10 mouse cellular contexts compared by ENCODE assay signal in genomic region chr7:66135644-66136043, GRCm38 (mm10). TPM values are rescaled to one million over a fixed set of nuclear protein-coding genes. Genes with fewer than 3 reads are reported as not detected.
DNase-seq lines count a peak whose midpoint lies in the region; ATAC-seq and TF ChIP-seq lines count a peak whose summit lies in the region.
"Had no signal": no experiment of that assay in that cellular context is flagged by ENCODE, and none has a peak within 500 bp of the region (broad histone marks: within the 10 kb centered on the region; RNA-seq: fewer than 3 reads in every experiment).

No protein-coding gene starts in this region.

- H3K9me3 ChIP-seq in midbrain, embryonic 13.5 days = no peaks in the 10 kb centered on the region
- no peaks in the 10 kb centered on the region for H3K9me3 ChIP-seq in midbrain, embryonic 16.5 days (replicated peaks; ENCODE audit: control insufficient read depth, low read length, poor library complexity, severe bottlenecking)
- H3K9me3 ChIP-seq in intestine, postnatal 0 days (ENCODE audit: control insufficient read depth) = no peaks in the 10 kb centered on the region
- no peaks in the 10 kb centered on the region for H3K9me3 ChIP-seq in stomach, embryonic 15.5 days

- ATAC-seq in midbrain, embryonic 13.5 days = no peak
- ATAC-seq in midbrain, embryonic 16.5 days = no peak
- ATAC-seq in intestine, postnatal 0 days = peak; percentile 32; the same call in 1 of the 2 replicates
- ATAC-seq in stomach, embryonic 15.5 days (ENCODE audit: insufficient read depth, low FRiP score, low read depth) = no peak

- no peaks in the 10 kb centered on the region for H3K27me3 ChIP-seq in midbrain, embryonic 13.5 days
- no peaks in the 10 kb centered on the region for H3K27me3 ChIP-seq in midbrain, embryonic 16.5 days (ENCODE audit: control insufficient read depth, insufficient read depth, low read depth, low read length)
- no peaks in the 10 kb centered on the region for H3K27me3 ChIP-seq in intestine, postnatal 0 days (replicated peaks; ENCODE audit: control insufficient read depth, insufficient read depth, low read length)
- H3K27me3 ChIP-seq in stomach, embryonic 15.5 days (replicated peaks) = no peaks in the 10 kb centered on the region

- intact Hi-C loops in gastrocnemius, adult 2 months (cut with DNase I) = no loop called here

- H3K27ac ChIP-seq in gastrocnemius, adult 2 months = peak overlapping the region; percentile 70
- H3K27ac ChIP-seq in midbrain, embryonic 13.5 days = peak overlapping the region; percentile 59
- no peak overlapping the region for H3K27ac ChIP-seq in midbrain, embryonic 16.5 days (ENCODE audit: low read length)
- H3K27ac ChIP-seq in intestine, postnatal 0 days (ENCODE audit: low read depth, low read length) = peak overlapping the region; percentile 80
- peak overlapping the region; percentile 33 for H3K27ac ChIP-seq in stomach, embryonic 15.5 days

- H3K36me3 ChIP-seq in midbrain, embryonic 13.5 days = peaks cover 10% of the 10 kb centered on the region; the same call in 1 of the 2 replicates
- 0 out of 2 replicates have a peak, but pooled peaks cover 3% of the 10 kb centered on the region for H3K36me3 ChIP-seq in midbrain, embryonic 16.5 days (ENCODE audit: control insufficient read depth, insufficient read depth, low read length)
- H3K36me3 ChIP-seq in intestine, postnatal 0 days (ENCODE audit: control insufficient read depth, insufficient read depth) = no peaks in the 10 kb centered on the region
- no peaks in the 10 kb centered on the region for H3K36me3 ChIP-seq in stomach, embryonic 15.5 days

- H3K9ac ChIP-seq in midbrain, embryonic 13.5 days (replicated peaks) = no peak overlapping the region
- no peak overlapping the region for H3K9ac ChIP-seq in midbrain, embryonic 16.5 days (ENCODE audit: low read depth, low read length)
- H3K9ac ChIP-seq in intestine, postnatal 0 days (ENCODE audit: low read depth, low read length) = no peak overlapping the region
- H3K9ac ChIP-seq in stomach, embryonic 15.5 days = no peak overlapping the region

- WGBS in midbrain, embryonic 13.5 days = 91% methylated on average over 3 of the region's 3 CpGs
- WGBS in midbrain, embryonic 16.5 days = 72% methylated on average over 3 of the region's 3 CpGs
- WGBS in intestine, postnatal 0 days = 70% methylated on average over 3 of the region's 3 CpGs
- 85% methylated on average over 3 of the region's 3 CpGs for WGBS in stomach, embryonic 15.5 days

- no peak overlapping the region for H3K4me2 ChIP-seq in midbrain, embryonic 13.5 days (replicated peaks)
- no peak overlapping the region for H3K4me2 ChIP-seq in midbrain, embryonic 16.5 days (ENCODE audit: low read length)
- no peak overlapping the region for H3K4me2 ChIP-seq in intestine, postnatal 0 days (replicated peaks; ENCODE audit: low read depth)
- no peak overlapping the region for H3K4me2 ChIP-seq in stomach, embryonic 15.5 days

- H3K4me1 ChIP-seq in midbrain, embryonic 13.5 days (replicated peaks) = peaks cover 52% of the 10 kb centered on the region
- H3K4me1 ChIP-seq in midbrain, embryonic 16.5 days (ENCODE audit: control insufficient read depth, insufficient read depth, low read length) = peaks cover 25% of the 10 kb centered on the region
- H3K4me1 ChIP-seq in intestine, postnatal 0 days (replicated peaks; ENCODE audit: control insufficient read depth, insufficient read depth, low read length) = peaks cover 11% of the 10 kb centered on the region
- H3K4me1 ChIP-seq in stomach, embryonic 15.5 days = peaks cover 14% of the 10 kb centered on the region; the same call in 1 of the 2 replicates

- DNase-seq in gastrocnemius, adult 2 months = no peak
- no peak for DNase-seq in gastrocnemius, postnatal 25 days
- DNase-seq in adrenal gland, adult 18-20 months (ENCODE audit: low spot score in 2 of 2) = no peak
- no peak for DNase-seq in adrenal gland, postnatal 4 days (ENCODE audit: low spot score in 2 of 2)
- DNase-seq: gastrocnemius, postnatal 14 days; thymus, adult 18-20 months had no signal

- no peak overlapping the region for H3K4me3 ChIP-seq in gastrocnemius, adult 2 months
- no peak overlapping the region for H3K4me3 ChIP-seq in midbrain, embryonic 13.5 days (replicated peaks)
- H3K4me3 ChIP-seq in midbrain, embryonic 16.5 days (ENCODE audit: low read depth, low read length) = no peak overlapping the region
- no peak overlapping the region for H3K4me3 ChIP-seq in intestine, postnatal 0 days (ENCODE audit: low read depth, low read length)
- no peak overlapping the region for H3K4me3 ChIP-seq in stomach, embryonic 15.5 days (replicated peaks)

- TF ChIP-seq CTCF in gastrocnemius, adult 2 months (IDR thresholded peaks at IDR 0.05) = no peak
- no peak for TF ChIP-seq CTCF in intestine, postnatal 0 days (IDR thresholded peaks at IDR 0.05; ENCODE audit: low read depth)

RNA-seq across cellular contexts. Expression of gene Chsy1, which starts 26.3 kb away (rescaled TPM):
- 1 to 10 TPM; 4.1 to 4.2 TPM for total RNA-seq in gastrocnemius, adult 2 months (2021)
- total RNA-seq in gastrocnemius, postnatal 25 days (2021) = 1 to 10 TPM; 3.4 to 3.8 TPM
- 11.1 and 11.8 TPM in 2 replicates for polyA plus RNA-seq in midbrain, embryonic 13.5 days (2015; fragmentation: Nextera tagmentation; extraction: Ambion mirVana)
- 8.8 and 9.9 TPM in 2 replicates for polyA plus RNA-seq in midbrain, embryonic 16.5 days (2015; fragmentation: Nextera tagmentation; extraction: Ambion mirVana)
- polyA plus RNA-seq in intestine, postnatal 0 days (2015; fragmentation: Nextera tagmentation; extraction: Ambion mirVana) = 4.4 and 4.6 TPM in 2 replicates
- 12.5 and 14.0 TPM in 2 replicates for polyA plus RNA-seq in stomach, embryonic 15.5 days (2015; fragmentation: Nextera tagmentation; extraction: Ambion mirVana)
- total RNA-seq in adrenal gland, adult 18-20 months (2021) = 10 to 100 TPM; 15.1 to 17.4 TPM
- total RNA-seq in adrenal gland, postnatal 4 days (2021) = 10 to 100 TPM; 27.8 to 29.5 TPM

RNA-seq across cellular contexts. Expression of gene Selenos, which starts 56.2 kb away (rescaled TPM):
- total RNA-seq in gastrocnemius, adult 2 months (2021) = 10 to 100 TPM; 26.5 to 35.1 TPM
- 10 to 100 TPM; 25.6 to 27.3 TPM for total RNA-seq in gastrocnemius, postnatal 25 days (2021)
- 79.1 and 82.7 TPM in 2 replicates for polyA plus RNA-seq in midbrain, embryonic 13.5 days (2015; fragmentation: Nextera tagmentation; extraction: Ambion mirVana)
- 87.3 and 89.6 TPM in 2 replicates for polyA plus RNA-seq in midbrain, embryonic 16.5 days (2015; fragmentation: Nextera tagmentation; extraction: Ambion mirVana)
- polyA plus RNA-seq in intestine, postnatal 0 days (2015; fragmentation: Nextera tagmentation; extraction: Ambion mirVana) = 155 and 156 TPM in 2 replicates
- 121 and 130 TPM in 2 replicates for polyA plus RNA-seq in stomach, embryonic 15.5 days (2015; fragmentation: Nextera tagmentation; extraction: Ambion mirVana)
- total RNA-seq in adrenal gland, adult 18-20 months (2021) = 100 to 1,000 TPM in 1 of 2 experiments, 10 to 100 TPM in 1; 79.4 to 118 TPM
- total RNA-seq in adrenal gland, postnatal 4 days (2021) = 10 to 100 TPM; 78.5 to 82.0 TPM
